Mouse (Mus musculus) lung, embryonic 15.5 days (tissue): ENCODE data around the gene Cdk20. TPM values are rescaled to one million over a fixed set of nuclear protein-coding genes. Genes with fewer than 3 reads are reported as not detected.

Source experiments
- ATAC-seq: fragments of 200-750 bp; cut with Nextera tagmentation; 2 replicates; pipeline ENCODE4 v1.8.0; 2017; ENCODE audit warnings: moderate number of reproducible peaks, borderline replicate concordance; ENCODE audit not compliant: low FRiP score, low TSS enrichment; ENCODE audit errors: extremely low read depth
- H3K27ac ChIP-seq: fragments of 300-500 bp; sonication (generic); 2 replicates; pipeline ENCODE4 v1.5.1; 2015; ENCODE audit warnings: moderate library complexity, mild to moderate bottlenecking, inconsistent platforms
- H3K27me3 ChIP-seq: fragments of 300-500 bp; sonication (generic); 2 replicates; pipeline ENCODE4 v1.6.1; 2015; ENCODE audit warnings: inconsistent platforms
- H3K36me3 ChIP-seq: fragments of 300-500 bp; sonication (generic); 2 replicates; pipeline ENCODE4 v1.6.1; 2015; ENCODE audit warnings: inconsistent platforms
- H3K4me1 ChIP-seq: fragments of 300-500 bp; sonication (generic); 2 replicates; pipeline ENCODE4 v1.6.1; 2015; ENCODE audit warnings: inconsistent platforms
- H3K4me2 ChIP-seq: fragments of 300-500 bp; sonication (generic); 2 replicates; pipeline ENCODE4 v1.6.1; 2015; ENCODE audit warnings: inconsistent platforms, mild to moderate bottlenecking, moderate library complexity
- H3K4me3 ChIP-seq: fragments of 300-500 bp; sonication (generic); 2 replicates; pipeline ENCODE4 v1.5.1; 2015; ENCODE audit warnings: mild to moderate bottlenecking, inconsistent platforms
- H3K9ac ChIP-seq: fragments of 300-500 bp; sonication (generic); 2 replicates; pipeline ENCODE4 v1.6.1; 2015; ENCODE audit warnings: inconsistent platforms
- H3K9me3 ChIP-seq: fragments of 300-500 bp; sonication (generic); 2 replicates; pipeline ENCODE4 v1.6.1; 2016; ENCODE audit warnings: inconsistent platforms
- WGBS: fragments of 180-500 bp; shearing (Covaris S2); methylation state at CpG from one replicate; pipeline ENCODE4 v1.1.7; 2015; 5-methylcytosine and 5-hydroxymethylcytosine counted together
- polyA plus RNA-seq: library from polyadenylated mRNA; unstranded; fragments of >200 nt; fragmentation: Nextera tagmentation; extraction: Ambion mirVana; gene quantifications from 2 replicates; pipeline ENCODE4 v1.2.1, GENCODE M21; 2015

The Cdk20 gene
- polyA plus RNA-seq, 1 experiment from 2014 or later = 11.1 TPM

DNA sequence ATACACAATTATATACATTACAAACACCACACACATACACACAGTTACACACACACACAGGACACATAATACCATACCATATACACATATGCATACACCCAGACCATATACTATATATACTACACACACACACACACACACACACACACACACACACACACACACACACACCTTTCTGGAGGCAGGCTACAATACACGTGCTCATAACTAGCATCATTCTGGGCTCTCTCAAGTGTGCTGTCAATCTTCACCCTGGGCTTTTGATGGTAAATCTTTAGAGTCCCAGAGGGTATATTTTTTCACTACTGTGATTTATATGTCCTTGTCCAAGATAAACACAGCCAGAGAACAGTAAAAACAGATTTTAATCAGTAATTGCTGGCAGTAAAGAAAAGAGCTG is 6.8 kb upstream of the Cdk20 start:
- Histone ChIP-seq H3K4me1 (no peaks in the 10 kb centered on the region; the same call in 1 of the 2 replicates), H3K4me2 (no peak overlapping the region), H3K9me3 (no peaks in the 10 kb centered on the region), H3K4me3 (no peak overlapping the region), H3K36me3 (no peaks in the 10 kb centered on the region), H3K9ac (no peak overlapping the region), H3K27me3 (no peaks in the 10 kb centered on the region), H3K27ac (no peak overlapping the region)
- 54% methylated on average over 1 of the region's 1 CpGs for WGBS
- no peak for ATAC-seq

GRCm38 (mm10) chr13:64429328-64429727 is 2.8 kb upstream of the Cdk20 start:
- H3K4me3 ChIP-seq = no peak overlapping the region
- H3K36me3 ChIP-seq = no peaks in the 10 kb centered on the region
- 7% methylated on average over 1 of the region's 1 CpGs for WGBS
- H3K9ac ChIP-seq = no peak overlapping the region
- H3K9me3 ChIP-seq = no peaks in the 10 kb centered on the region
- peaks cover 12% of the 10 kb centered on the region for H3K4me1 ChIP-seq
- ATAC-seq = no peak
- H3K27ac ChIP-seq = no peak overlapping the region
- H3K27me3 ChIP-seq = no peaks in the 10 kb centered on the region
- no peak overlapping the region for H3K4me2 ChIP-seq

- ATAC-seq = 0 out of 2 replicates have a peak, but pooled peaks have one; percentile 25
These were observed 5.7 kb downstream of the Cdk20 start for GRCm38 (mm10) chr13:64437801-64438200.

GRCm38 (mm10) chr13:64438863-64439452 is 6.8 kb downstream of the Cdk20 start:
- Histone ChIP-seq H3K36me3 (no peaks in the 10 kb centered on the region), H3K4me1 (no peaks in the 10 kb centered on the region), H3K9me3 (no peaks in the 10 kb centered on the region), H3K4me2 (no peak overlapping the region), H3K27ac (no peak overlapping the region), H3K9ac (no peak overlapping the region), H3K4me3 (no peak overlapping the region), H3K27me3 (no peaks in the 10 kb centered on the region)
- 54% methylated on average over 9 of the region's 9 CpGs for WGBS
- ATAC-seq = peak; percentile 60; the same call in 1 of the 2 replicates

More at GRCm38 (mm10) chr13:64437801-64438200, 5.7 kb downstream of the Cdk20 start:
- Histone ChIP-seq H3K4me2 (no peak overlapping the region), H3K4me1 (peaks cover 5% of the 10 kb centered on the region; the same call in 1 of the 2 replicates), H3K9me3 (no peaks in the 10 kb centered on the region), H3K9ac (no peak overlapping the region), H3K36me3 (no peaks in the 10 kb centered on the region), H3K27me3 (no peaks in the 10 kb centered on the region), H3K27ac (no peak overlapping the region), H3K4me3 (no peak overlapping the region)
- 45% methylated on average over 7 of the region's 7 CpGs for WGBS

GRCm38 (mm10) chr13:64439471-64439870 is 7.4 kb downstream of the Cdk20 start:
- ATAC-seq = no peak
- Histone ChIP-seq H3K4me2 (no peak overlapping the region), H3K27ac (no peak overlapping the region), H3K9me3 (no peaks in the 10 kb centered on the region), H3K27me3 (no peaks in the 10 kb centered on the region), H3K9ac (no peak overlapping the region), H3K36me3 (no peaks in the 10 kb centered on the region), H3K4me3 (no peak overlapping the region), H3K4me1 (no peaks in the 10 kb centered on the region)
- 66% methylated on average over 5 of the region's 5 CpGs for WGBS

GRCm38 (mm10) chr13:64440592-64440991 is 8.5 kb downstream of the Cdk20 start:
- no peak overlapping the region for H3K27ac ChIP-seq
- no peaks in the 10 kb centered on the region for H3K9me3 ChIP-seq
- H3K4me3 ChIP-seq = no peak overlapping the region
- H3K9ac ChIP-seq = no peak overlapping the region
- no peak for ATAC-seq
- no peak overlapping the region for H3K4me2 ChIP-seq
- no peaks in the 10 kb centered on the region for H3K4me1 ChIP-seq
- no peaks in the 10 kb centered on the region for H3K36me3 ChIP-seq
- 63% methylated on average over 4 of the region's 4 CpGs for WGBS
- no peaks in the 10 kb centered on the region for H3K27me3 ChIP-seq

- Histone ChIP-seq H3K9me3 (no peaks in the 10 kb centered on the region), H3K4me1 (no peaks in the 10 kb centered on the region), H3K4me3 (no peak overlapping the region), H3K27me3 (no peaks in the 10 kb centered on the region), H3K9ac (no peak overlapping the region), H3K4me2 (no peak overlapping the region), H3K27ac (no peak overlapping the region), H3K36me3 (no peaks in the 10 kb centered on the region)
- ATAC-seq = no peak; the same call in 1 of the 2 replicates
- 57% methylated on average over 4 of the region's 4 CpGs for WGBS
These were observed 11.3 kb downstream of the Cdk20 start for GRCm38 (mm10) chr13:64443263-64443894.

- 62% methylated on average over 9 of the region's 9 CpGs for WGBS
- no peaks in the 10 kb centered on the region for H3K36me3 ChIP-seq
- H3K27ac ChIP-seq = no peak overlapping the region
- no peak for ATAC-seq
- no peaks in the 10 kb centered on the region for H3K4me1 ChIP-seq
- H3K9ac ChIP-seq = no peak overlapping the region
- no peaks in the 10 kb centered on the region for H3K9me3 ChIP-seq
- no peaks in the 10 kb centered on the region for H3K27me3 ChIP-seq
- H3K4me2 ChIP-seq = no peak overlapping the region
- H3K4me3 ChIP-seq = no peak overlapping the region
These were observed 13.3 kb downstream of the Cdk20 start for GRCm38 (mm10) chr13:64445254-64445920.

DNA sequence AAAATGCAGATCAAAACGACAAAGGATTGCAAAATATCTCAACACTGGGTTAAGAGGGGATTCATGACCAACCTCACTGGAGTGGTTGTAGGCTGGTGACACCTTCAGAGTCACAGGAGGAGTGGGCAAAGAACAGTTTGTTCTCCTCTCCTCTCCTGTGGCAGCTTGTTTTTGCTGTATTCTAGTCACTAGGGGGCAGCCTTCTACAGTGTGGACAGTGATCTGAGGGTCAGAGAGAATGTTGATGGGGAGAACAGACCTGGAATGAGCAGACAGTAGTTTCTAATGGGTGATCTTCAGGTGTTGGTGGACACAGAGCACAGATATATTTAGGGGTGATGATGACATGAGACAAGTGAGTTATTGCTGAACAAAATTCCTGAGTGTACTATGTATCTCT is 15.8 kb downstream of the Cdk20 start:
- no peak for ATAC-seq
- Histone ChIP-seq H3K27me3 (no peaks in the 10 kb centered on the region), H3K4me1 (no peaks in the 10 kb centered on the region), H3K36me3 (no peaks in the 10 kb centered on the region), H3K4me3 (no peak overlapping the region), H3K27ac (no peak overlapping the region), H3K9me3 (no peaks in the 10 kb centered on the region), H3K9ac (no peak overlapping the region), H3K4me2 (no peak overlapping the region)
- 0% methylated on average over 1 of the region's 1 CpGs for WGBS

DNA sequence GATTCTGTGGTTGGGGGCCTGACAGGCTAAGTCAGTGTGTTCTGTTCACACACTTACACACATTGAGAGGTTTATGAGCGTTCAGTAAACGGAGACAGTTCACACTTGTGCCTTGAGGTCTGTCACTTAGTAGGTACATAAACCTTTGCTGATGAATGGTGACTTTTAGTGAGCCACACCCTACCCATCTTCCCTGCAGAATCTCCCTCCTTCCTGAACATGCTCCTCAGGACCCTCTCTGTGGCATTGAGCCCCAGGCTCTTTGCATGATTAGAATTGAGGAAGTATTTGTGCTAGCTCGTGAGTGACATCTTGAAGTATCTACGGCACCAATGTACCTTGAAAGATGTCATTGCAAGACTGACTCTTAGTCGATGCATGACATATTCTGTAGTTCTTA is 16.6 kb downstream of the Cdk20 start:
- no peaks in the 10 kb centered on the region for H3K36me3 ChIP-seq
- H3K27me3 ChIP-seq = no peaks in the 10 kb centered on the region
- H3K9me3 ChIP-seq = no peaks in the 10 kb centered on the region
- H3K4me3 ChIP-seq = no peak overlapping the region
- H3K27ac ChIP-seq = no peak overlapping the region
- H3K4me2 ChIP-seq = no peak overlapping the region
- WGBS = 79% methylated on average over 5 of the region's 5 CpGs
- H3K9ac ChIP-seq = no peak overlapping the region
- no peaks in the 10 kb centered on the region for H3K4me1 ChIP-seq
- no peak for ATAC-seq

GRCm38 (mm10) chr13:64450001-64450794 is 18.1 kb downstream of the Cdk20 start:
- Histone ChIP-seq H3K4me1 (no peaks in the 10 kb centered on the region), H3K27me3 (no peaks in the 10 kb centered on the region), H3K27ac (no peak overlapping the region), H3K4me3 (no peak overlapping the region), H3K9me3 (no peaks in the 10 kb centered on the region), H3K4me2 (no peak overlapping the region), H3K9ac (no peak overlapping the region), H3K36me3 (no peaks in the 10 kb centered on the region)
- WGBS = 61% methylated on average over 7 of the region's 7 CpGs
- ATAC-seq = no peak
